Mouse (Mus musculus): ENCODE measurements around the gene H2-K1. TPM values are rescaled to one million over a fixed set of nuclear protein-coding genes. Genes with fewer than 3 reads are reported as not detected.

The H2-K1 gene
- polyA plus RNA-seq, 1 experiment from 2014 or later: 13.0 TPM

GRCm38 (mm10) chr17:33977861-33978557 lies 22.1 kb downstream of the H2-K1 start:
- Histone ChIP-seq H3K9me3 (no peaks in the 10 kb centered on the region), H3K36me3 (no peaks in the 10 kb centered on the region), H3K27me3 (peaks cover 74% of the 10 kb centered on the region)

GRCm38 (mm10) chr17:33973572-33973971 lies 26.6 kb downstream of the H2-K1 start:
- 67% methylated on average over 3 of the region's 3 CpGs for WGBS
- H3K4me3 ChIP-seq: no peak overlapping the region
- no peaks in the 10 kb centered on the region for H3K9me3 ChIP-seq
- H3K9ac ChIP-seq: no peak overlapping the region
- H3K36me3 ChIP-seq: no peaks in the 10 kb centered on the region
- peaks cover 14% of the 10 kb centered on the region for H3K4me1 ChIP-seq (replicated peaks)
- H3K27me3 ChIP-seq: peaks cover 76% of the 10 kb centered on the region
- H3K27ac ChIP-seq: no peak overlapping the region
- no peak for ATAC-seq (ENCODE audit: low FRiP score)
- no peak overlapping the region for H3K4me2 ChIP-seq

More at GRCm38 (mm10) chr17:33977861-33978557, 22.1 kb downstream of the H2-K1 start:
- Histone ChIP-seq H3K4me2 (peak overlapping the region; percentile 61), H3K27ac (no peak overlapping the region), H3K9ac (peak overlapping the region; percentile 67), H3K4me3 (peak overlapping the region; percentile 38), H3K4me1 (replicated peaks) (peaks cover 28% of the 10 kb centered on the region)
- 3% methylated on average over 57 of the region's 57 CpGs for WGBS
- ATAC-seq (ENCODE audit: low FRiP score): no peak

DNA sequence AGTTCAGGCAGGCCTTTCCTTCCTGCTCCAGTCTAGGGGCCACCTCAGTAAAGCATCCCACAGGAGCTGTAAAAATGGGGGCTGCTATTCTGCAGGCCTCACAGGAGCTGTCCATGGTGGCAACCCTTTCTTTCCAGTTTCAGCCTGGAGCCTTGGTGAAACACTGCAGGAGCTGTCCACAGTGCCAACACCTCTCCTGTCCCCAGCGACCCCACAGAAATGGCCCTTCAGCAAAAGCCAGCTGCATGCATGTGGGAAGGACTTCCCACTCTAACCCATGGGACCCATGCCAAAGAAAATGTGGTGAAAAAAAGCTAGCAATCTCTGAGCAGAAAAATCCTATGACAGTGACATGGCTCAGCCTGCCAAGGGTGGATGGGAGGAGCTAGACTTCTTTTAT lies 27.5 kb downstream of the H2-K1 start:
- Histone ChIP-seq H3K9ac (no peak overlapping the region), H3K4me2 (no peak overlapping the region), H3K4me1 (replicated peaks) (peaks cover 5% of the 10 kb centered on the region), H3K27ac (no peak overlapping the region), H3K27me3 (peaks cover 67% of the 10 kb centered on the region), H3K36me3 (no peaks in the 10 kb centered on the region), H3K4me3 (no peak overlapping the region), H3K9me3 (no peaks in the 10 kb centered on the region)
- 27% methylated on average over 1 of the region's 1 CpGs for WGBS
- no peak for ATAC-seq (ENCODE audit: low FRiP score)

DNA sequence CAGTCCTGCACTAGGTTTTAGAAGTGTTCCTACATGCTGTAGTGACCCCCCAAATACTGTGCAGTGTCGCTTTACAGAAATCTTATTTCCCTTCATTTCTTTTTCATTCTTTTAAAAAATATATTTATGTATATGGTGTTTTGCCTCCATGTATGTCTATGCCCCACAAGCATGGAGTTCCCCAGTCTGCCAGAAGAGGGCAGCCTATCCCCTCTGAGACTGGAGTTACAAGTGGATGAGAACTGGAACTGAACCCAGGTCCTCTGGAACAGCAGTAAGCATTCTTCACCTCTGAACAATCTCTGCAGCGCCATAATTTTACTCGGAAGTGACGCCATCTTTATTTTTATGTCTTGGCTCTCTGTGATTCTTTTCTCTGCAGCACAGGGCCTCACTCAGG lies 30.8 kb downstream of the H2-K1 start:
- Histone ChIP-seq H3K27ac (no peak overlapping the region), H3K4me2 (no peak overlapping the region), H3K9ac (no peak overlapping the region), H3K36me3 (peaks cover 22% of the 10 kb centered on the region), H3K4me3 (no peak overlapping the region), H3K27me3 (peaks cover 36% of the 10 kb centered on the region; the same call in 1 of the 2 replicates), H3K9me3 (no peaks in the 10 kb centered on the region), H3K4me1 (replicated peaks) (peaks cover 4% of the 10 kb centered on the region; the same call in 1 of the 2 replicates)
- WGBS: 78% methylated on average over 4 of the region's 4 CpGs
- no peak for ATAC-seq (ENCODE audit: low FRiP score)

DNA sequence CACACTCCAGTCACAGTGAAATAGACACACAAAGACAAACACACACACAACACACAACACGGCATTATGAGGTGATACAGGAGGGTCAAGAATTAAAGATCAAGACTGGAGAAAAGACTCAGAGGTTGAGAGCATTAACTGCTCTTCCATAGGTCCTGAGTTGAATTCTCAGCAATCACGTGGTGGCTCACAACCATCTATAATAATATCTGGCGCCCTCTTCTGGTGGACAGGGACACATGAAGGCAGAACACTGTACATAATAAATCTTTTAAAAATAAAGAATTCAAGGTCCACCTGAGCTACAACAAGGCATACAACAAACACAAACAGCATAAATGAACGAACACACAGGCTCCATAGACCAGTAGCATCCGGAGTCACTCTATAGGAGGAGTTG lies 31.2 kb downstream of the H2-K1 start:
- no peak overlapping the region for H3K9ac ChIP-seq
- WGBS: 33% methylated on average over 5 of the region's 5 CpGs
- H3K4me1 ChIP-seq (replicated peaks): peaks cover 4% of the 10 kb centered on the region; the same call in 1 of the 2 replicates
- H3K27ac ChIP-seq: no peak overlapping the region
- peaks cover 32% of the 10 kb centered on the region; the same call in 1 of the 2 replicates for H3K27me3 ChIP-seq
- ATAC-seq (ENCODE audit: low FRiP score): peak; percentile 60
- H3K4me2 ChIP-seq: no peak overlapping the region
- peaks cover 25% of the 10 kb centered on the region for H3K36me3 ChIP-seq
- H3K4me3 ChIP-seq: no peak overlapping the region
- no peaks in the 10 kb centered on the region for H3K9me3 ChIP-seq

DNA sequence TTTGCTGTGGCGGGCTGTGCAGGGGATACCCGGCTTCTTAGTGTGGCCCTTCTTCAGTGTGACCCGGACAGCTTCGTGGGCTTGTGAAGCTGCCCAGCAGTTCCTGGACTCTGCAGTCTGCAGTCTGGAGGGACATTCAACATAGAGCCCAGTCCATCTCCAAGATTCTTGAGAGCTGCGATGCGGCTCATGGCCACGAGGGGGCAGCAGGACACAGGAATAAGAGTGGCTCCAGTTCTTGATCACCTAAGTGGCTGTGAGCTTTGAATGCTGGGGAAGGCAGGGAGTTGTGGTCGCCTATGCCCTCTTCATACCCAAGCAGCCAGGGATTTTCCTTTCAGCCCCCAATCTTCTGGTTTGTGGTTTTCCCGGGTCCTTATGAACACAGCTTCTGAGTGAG lies 31.7 kb downstream of the H2-K1 start:
- H3K4me1 ChIP-seq (replicated peaks): peaks cover 4% of the 10 kb centered on the region; the same call in 1 of the 2 replicates
- peaks cover 29% of the 10 kb centered on the region for H3K36me3 ChIP-seq
- 3% methylated on average over 9 of the region's 9 CpGs for WGBS
- H3K27me3 ChIP-seq: peaks cover 27% of the 10 kb centered on the region; the same call in 1 of the 2 replicates
- H3K9ac ChIP-seq: no peak overlapping the region
- H3K27ac ChIP-seq: no peak overlapping the region
- no peak overlapping the region for H3K4me2 ChIP-seq
- no peak overlapping the region for H3K4me3 ChIP-seq
- H3K9me3 ChIP-seq: no peaks in the 10 kb centered on the region
- ATAC-seq (ENCODE audit: low FRiP score): peak; percentile 80

GRCm38 (mm10) chr17:33965846-33966550 lies 34.1 kb downstream of the H2-K1 start:
- H3K4me1 ChIP-seq (replicated peaks): peaks cover 4% of the 10 kb centered on the region; the same call in 1 of the 2 replicates
- H3K4me2 ChIP-seq: no peak overlapping the region
- no peak overlapping the region for H3K27ac ChIP-seq
- no peak overlapping the region for H3K9ac ChIP-seq
- H3K9me3 ChIP-seq: no peaks in the 10 kb centered on the region
- 0 out of 2 replicates have a peak, but pooled peaks cover 7% of the 10 kb centered on the region for H3K27me3 ChIP-seq
- no peak overlapping the region for H3K4me3 ChIP-seq
- no peak for ATAC-seq (ENCODE audit: low FRiP score)
- H3K36me3 ChIP-seq: peaks cover 54% of the 10 kb centered on the region
- WGBS: 90% methylated on average over 16 of the region's 16 CpGs

DNA sequence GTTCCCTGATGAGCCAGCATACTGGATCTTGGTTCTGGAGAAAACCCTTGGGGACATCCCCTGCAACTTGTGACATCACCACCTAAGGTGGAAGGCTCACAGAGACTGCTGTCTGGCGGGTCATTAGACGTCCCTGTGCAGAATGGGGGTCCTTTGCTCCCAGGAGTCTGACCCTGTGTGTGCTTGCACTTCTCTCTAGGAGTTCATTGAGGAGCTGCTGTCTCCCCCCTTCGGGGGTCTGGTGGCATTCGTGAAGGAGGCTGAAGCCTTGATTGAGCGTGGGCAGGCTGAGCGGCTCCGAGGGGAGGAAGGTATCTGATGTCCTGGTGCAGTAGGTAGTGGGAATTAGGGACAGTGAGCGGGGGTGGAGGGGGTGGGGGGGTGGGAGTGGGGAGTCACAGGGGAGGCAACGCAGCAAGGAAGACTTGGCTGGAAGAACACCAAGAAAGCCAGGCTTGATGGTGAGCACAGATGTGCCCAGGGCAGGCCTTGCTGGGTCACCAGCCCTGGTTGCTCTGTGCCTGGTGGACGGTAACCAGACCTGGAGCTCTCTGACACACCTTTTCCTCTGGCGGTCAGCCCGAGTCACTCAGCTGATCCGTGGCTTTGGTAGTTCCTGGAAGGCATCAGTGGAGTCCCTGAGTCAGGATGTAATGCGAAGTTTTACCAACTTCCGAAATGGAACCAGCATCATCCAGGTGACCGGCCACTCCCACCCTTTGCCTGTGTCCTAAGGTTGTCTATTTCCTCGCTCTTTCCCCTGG lies 34.9 kb downstream of the H2-K1 start:
- H3K4me3 ChIP-seq: no peak overlapping the region
- no peak overlapping the region for H3K4me2 ChIP-seq
- H3K9me3 ChIP-seq: no peaks in the 10 kb centered on the region
- peaks cover 62% of the 10 kb centered on the region for H3K36me3 ChIP-seq
- ATAC-seq (ENCODE audit: low FRiP score): no peak
- H3K4me1 ChIP-seq (replicated peaks): peaks cover 4% of the 10 kb centered on the region; the same call in 1 of the 2 replicates
- no peaks in the 10 kb centered on the region for H3K27me3 ChIP-seq
- WGBS: 92% methylated on average over 17 of the region's 17 CpGs
- H3K27ac ChIP-seq: no peak overlapping the region
- H3K9ac ChIP-seq: no peak overlapping the region

GRCm38 (mm10) chr17:33962876-33963275 lies 37.3 kb downstream of the H2-K1 start:
- WGBS: 97% methylated on average over 7 of the region's 7 CpGs
- peaks cover 86% of the 10 kb centered on the region for H3K36me3 ChIP-seq
- H3K27me3 ChIP-seq: no peaks in the 10 kb centered on the region
- no peak overlapping the region for H3K4me3 ChIP-seq
- peaks cover 2% of the 10 kb centered on the region for H3K4me1 ChIP-seq (replicated peaks)
- no peaks in the 10 kb centered on the region for H3K9me3 ChIP-seq
- no peak overlapping the region for H3K9ac ChIP-seq
- no peak overlapping the region for H3K27ac ChIP-seq
- ATAC-seq (ENCODE audit: low FRiP score): no peak
- no peak overlapping the region for H3K4me2 ChIP-seq

- no peaks in the 10 kb centered on the region for H3K9me3 ChIP-seq
- H3K4me2 ChIP-seq: no peak overlapping the region
- H3K36me3 ChIP-seq: peaks cover 70% of the 10 kb centered on the region
- H3K9ac ChIP-seq: no peak overlapping the region
- no peak overlapping the region for H3K27ac ChIP-seq
- H3K4me3 ChIP-seq: no peak overlapping the region
- H3K4me1 ChIP-seq (replicated peaks): peaks cover 17% of the 10 kb centered on the region
- H3K27me3 ChIP-seq: no peaks in the 10 kb centered on the region
- 93% methylated on average over 15 of the region's 15 CpGs for whole genome bisulfite sequencing
- ATAC-seq (ENCODE audit: low FRiP score): no peak
These were observed 40.2 kb downstream of the H2-K1 start for GRCm38 (mm10) chr17:33959948-33960347.

GRCm38 (mm10) chr17:33959135-33959534 lies 41.0 kb downstream of the H2-K1 start:
- H3K36me3 ChIP-seq: peaks cover 67% of the 10 kb centered on the region

DNA sequence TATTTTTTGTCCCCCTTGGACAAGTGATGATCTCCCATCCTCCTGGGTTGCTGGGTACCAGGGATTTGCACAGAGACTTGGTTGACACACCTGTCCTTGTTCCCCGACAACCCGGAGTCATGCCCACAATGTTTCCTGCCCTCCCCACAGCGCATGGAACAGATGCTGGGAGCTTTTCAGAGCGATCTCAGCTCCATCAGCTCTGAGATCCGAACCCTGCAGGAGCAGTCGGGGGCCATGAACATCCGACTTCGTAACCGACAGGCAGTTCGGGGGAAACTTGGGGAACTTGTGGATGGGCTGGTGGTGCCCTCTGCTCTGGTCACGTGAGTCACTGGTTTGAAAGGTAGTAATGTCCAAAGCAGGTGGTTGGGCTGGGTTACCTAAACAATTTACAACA lies 41.7 kb downstream of the H2-K1 start:
- 94% methylated on average over 11 of the region's 11 CpGs for WGBS
- no peak overlapping the region for H3K4me2 ChIP-seq
- peaks cover 66% of the 10 kb centered on the region for H3K36me3 ChIP-seq
- no peak overlapping the region for H3K9ac ChIP-seq
- no peak overlapping the region for H3K27ac ChIP-seq
- H3K4me3 ChIP-seq: no peak overlapping the region
- peaks cover 32% of the 10 kb centered on the region for H3K4me1 ChIP-seq (replicated peaks)
- H3K27me3 ChIP-seq: no peaks in the 10 kb centered on the region
- ATAC-seq (ENCODE audit: low FRiP score): no peak
- H3K9me3 ChIP-seq: no peaks in the 10 kb centered on the region

More at GRCm38 (mm10) chr17:33959135-33959534, 41.0 kb downstream of the H2-K1 start:
- H3K4me2 ChIP-seq: no peak overlapping the region
- H3K27ac ChIP-seq: no peak overlapping the region
- H3K4me1 ChIP-seq (replicated peaks): peaks cover 25% of the 10 kb centered on the region
- H3K9me3 ChIP-seq: no peaks in the 10 kb centered on the region
- ATAC-seq (ENCODE audit: low FRiP score): no peak
- no peak overlapping the region for H3K9ac ChIP-seq
- WGBS: 96% methylated on average over 13 of the region's 13 CpGs
- no peak overlapping the region for H3K4me3 ChIP-seq
- H3K27me3 ChIP-seq: no peaks in the 10 kb centered on the region
